Mouse (Mus musculus) adrenal gland, adult (tissue): ENCODE measurements at regions not wholly inside any gene's neighbourhood (a gene's known extent, or its start where the extent isn't known, plus 50 kb on each side); places are given as distances from the start of the nearest gene placed in this dataset.

ENCODE experiments used
- DNase-seq, 2 experiments: peaks; one replicate each; pipeline ENCODE4 v3.0.0; 2022 to 2023; ENCODE audit warnings: low spot score in 1 of 2; ENCODE audit not compliant: inconsistent age in 2 of 2

- DNase-seq, result no peak
Measured at GRCm38 (mm10) chr7:119089931-119090330, 94.5 kb downstream of the Gpr139 start.

GRCm38 (mm10) chr7:119088537-119088936 is 93.5 kb upstream of the Gprc5b start:
- no peak for DNase-seq

GRCm38 (mm10) chr7:119087723-119088419 is 92.9 kb upstream of the Gprc5b start:
- DNase-seq, result no peak

- no peak for DNase-seq
Measured at GRCm38 (mm10) chr7:119085696-119086451, 90.9 kb upstream of the Gprc5b start.

- peak in 1 of 2 experiments; percentile 27 for DNase-seq
Measured at GRCm38 (mm10) chr7:119076712-119077619, 82.0 kb upstream of the Gprc5b start.

- DNase-seq, result peak in 1 of 2 experiments; percentile 70
Measured at GRCm38 (mm10) chr7:119066026-119066425, 71.0 kb upstream of the Gprc5b start.
